Mouse (Mus musculus): ENCODE results near the gene Dtl.
A peak's percentile ranks its signal among the peaks of the same experiment; 100 is the strongest.
"Not testable (repeated sequence)": the region's sequence is repeated elsewhere in the genome, so short reads cannot be mapped to it uniquely, and the experiment has no call there.

The Dtl gene

DNA sequence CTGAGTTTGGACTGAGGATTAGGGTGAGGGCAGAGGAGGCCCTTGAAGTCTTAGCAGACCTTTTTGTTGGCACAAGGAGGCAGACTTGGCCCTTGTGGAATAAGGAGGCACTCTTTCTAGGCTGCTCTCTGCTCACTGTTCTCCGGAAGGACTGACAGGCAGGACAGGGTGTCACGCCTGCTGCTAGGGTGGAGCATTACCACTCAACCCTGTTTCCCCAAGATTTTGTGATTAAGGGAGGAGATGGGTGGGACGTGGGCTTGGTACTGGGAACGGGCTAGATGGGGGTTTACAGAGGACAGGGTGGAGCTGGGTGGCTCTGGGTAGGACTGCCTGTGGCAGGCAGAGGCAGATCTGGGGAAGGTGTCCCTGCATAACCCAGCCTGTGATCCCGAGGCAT is 57.4 kb downstream of the Dtl start:
- DNase-seq, result no peak

DNA sequence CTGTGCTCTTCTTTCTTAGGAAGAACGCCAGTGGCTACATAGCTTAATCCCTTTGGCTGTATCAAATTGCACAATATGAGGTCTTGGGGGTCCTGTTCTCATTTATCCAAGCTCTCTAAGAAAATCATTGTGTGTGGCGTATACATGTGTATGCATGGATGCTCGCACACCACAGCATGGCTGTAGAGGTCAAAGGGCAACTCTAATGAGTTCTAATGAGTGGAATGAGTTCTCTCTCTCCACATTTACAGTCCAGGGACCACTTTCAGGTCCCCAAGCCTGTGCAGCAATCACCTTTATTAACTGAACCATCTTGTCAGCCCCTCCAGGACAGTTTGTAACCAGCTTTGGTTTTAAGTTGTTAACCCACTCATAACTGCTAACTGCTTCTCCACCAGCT is 58.3 kb downstream of the Dtl start:
- DNase-seq, result no peak

DNA sequence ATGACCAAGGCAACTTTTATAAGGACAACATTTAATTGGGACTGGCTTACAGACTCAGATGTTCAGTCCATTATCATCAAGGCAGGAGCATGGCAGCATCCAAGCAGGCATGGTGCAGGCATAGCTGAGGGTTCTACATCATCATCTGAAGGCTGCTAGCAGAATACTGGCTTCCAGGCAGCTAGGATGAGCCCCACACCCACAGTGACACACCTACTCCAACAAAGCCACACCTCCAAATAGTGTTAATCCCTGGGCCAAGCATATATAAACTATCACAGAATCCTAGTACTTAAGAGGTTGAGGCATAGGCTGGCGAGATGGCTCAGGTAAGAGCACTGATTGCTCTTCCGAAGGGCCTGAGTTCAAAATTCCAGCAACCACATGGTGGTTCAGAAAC is 59.0 kb downstream of the Dtl start:
- DNase-seq, result not testable (repeated sequence)

DNA sequence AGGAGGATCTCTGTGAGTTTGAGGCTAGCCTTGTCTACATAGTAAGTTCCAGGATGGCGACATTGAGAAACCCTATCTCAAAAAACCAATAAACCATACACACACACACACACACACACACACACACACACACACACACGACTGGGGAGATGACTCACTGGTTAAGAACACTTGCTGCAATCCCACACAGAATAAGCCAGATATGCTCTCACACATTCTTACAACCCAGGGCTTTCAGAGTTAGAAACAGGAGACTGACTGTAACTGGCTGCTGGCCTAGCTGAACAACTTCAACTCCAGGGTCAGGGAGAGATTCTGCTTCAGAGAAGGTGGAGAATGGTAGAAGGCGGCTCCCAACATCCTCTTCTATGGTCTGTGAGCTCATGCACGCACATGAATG is 62.1 kb downstream of the Dtl start:
- no peak for DNase-seq

DNA sequence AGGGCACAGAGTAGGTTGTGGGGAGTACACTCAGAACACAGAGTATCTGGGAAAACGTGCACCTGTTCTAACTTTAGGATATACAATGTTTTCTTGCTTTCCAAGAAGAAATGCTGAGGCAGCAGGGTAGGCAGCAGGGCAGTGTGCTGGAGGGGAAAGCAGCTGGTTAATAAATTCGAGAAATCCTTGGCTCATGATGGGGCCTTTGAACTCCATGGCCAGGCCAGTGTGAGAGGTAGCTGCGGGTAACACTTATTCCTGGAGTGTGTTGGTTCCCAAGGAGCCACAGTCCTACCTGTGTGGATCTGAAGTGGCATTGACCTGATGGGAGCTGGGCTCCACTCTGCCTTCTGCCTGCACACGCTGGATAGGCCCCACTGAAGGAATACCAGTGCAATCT is 63.0 kb downstream of the Dtl start:
- DNase-seq, result peak; percentile 61 to 87

DNA sequence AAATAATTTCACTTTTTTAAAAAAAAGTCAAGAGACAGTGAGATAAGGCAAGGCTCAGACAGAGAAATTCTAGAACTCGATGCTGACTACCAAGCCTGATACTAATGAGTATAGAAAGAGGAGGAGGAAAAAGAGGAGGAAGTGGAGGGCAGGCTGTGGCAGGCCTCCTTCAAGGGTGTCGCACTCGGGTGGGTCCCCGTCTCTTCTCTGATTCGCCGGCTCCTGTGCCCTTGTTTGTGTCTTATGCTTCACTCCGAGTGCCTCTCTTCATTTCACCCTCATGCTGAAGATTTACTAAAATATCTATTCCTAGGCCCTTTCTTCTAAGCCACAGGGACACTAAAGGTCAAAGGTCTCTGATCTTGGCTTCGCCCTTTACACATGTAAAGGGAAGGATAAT is 63.8 kb downstream of the Dtl start:
- no peak for DNase-seq

DNA sequence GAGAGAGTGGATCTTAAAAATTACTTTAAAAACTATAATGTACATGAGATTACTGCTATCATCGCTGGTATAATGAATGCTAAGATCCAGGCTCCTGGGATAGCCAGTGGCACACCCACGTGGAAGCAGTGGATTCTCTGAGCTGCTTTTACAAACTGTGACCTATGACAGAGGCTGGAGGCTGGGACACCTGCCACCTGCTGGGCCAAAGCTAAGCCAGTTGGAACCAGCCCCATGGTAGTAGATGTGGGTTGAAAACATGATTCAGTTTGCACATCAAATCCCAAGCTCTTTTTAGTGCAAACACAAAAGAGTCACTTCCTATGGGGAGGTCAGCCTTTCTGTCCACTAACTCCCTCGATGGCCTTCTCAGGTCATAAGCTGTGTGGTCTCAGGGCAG is 65.5 kb downstream of the Dtl start:
- DNase-seq, result peak; percentile 42 to 54

DNA sequence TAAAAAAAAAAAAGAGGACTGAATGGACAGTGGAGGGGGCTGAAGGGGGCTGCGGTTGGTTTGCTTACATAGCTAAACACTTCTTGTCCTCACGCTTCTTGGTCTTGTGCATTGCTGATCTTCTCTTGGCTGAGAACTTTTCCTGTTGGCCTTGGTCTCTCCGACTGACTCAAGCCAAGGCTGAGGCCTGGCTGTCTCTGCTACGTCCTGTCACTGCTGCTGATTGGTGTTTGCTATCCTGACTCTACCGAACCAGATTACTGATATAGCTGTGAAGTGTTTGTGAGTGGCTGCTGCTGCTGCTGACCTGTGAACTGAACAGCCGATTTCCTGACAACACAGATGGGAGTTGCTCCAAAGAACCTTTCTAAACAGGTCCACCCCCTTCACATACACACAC is 66.2 kb downstream of the Dtl start:
- DNase-seq, result no peak

DNA sequence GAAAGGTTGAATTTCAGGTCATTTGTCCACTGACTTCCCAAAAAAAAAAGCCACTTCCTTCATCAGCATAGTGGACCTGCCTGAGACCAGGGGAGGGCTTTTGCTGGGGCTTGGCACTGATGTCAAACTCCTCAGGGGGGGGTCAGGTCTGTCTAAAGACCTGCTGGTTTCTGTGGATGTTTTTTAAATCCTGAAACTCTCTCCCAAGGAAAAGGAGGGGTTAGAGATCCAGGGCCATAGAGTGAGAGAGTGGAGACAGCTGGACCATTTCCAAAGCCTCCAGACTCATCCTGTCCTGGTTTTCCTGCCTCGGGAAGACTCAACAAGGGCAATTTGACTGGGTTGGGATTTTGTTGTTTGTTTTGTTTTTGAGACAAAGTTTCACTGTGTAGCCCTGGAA is 68.6 kb downstream of the Dtl start:
- peak; percentile 46 to 67 for DNase-seq

DNA sequence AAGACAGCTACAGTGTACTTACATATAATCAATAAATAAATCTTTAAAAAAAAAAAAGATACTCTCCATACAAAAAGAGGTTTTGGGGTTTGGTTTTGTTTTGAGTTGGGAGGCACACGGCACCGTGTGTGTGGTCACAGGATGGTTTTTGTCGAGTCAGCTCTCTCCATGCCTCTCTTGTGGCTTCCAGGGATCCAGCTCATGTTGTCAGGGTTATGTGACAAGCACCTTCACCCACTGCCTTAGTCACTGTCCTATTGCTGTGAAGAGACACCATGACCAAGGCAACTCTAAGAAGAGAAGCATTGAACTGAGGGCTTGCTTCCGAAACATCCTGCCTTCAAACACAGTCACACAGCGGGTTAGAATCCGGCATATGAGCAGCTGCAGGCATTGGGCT is 75.7 kb downstream of the Dtl start:
- no peak for DNase-seq

DNA sequence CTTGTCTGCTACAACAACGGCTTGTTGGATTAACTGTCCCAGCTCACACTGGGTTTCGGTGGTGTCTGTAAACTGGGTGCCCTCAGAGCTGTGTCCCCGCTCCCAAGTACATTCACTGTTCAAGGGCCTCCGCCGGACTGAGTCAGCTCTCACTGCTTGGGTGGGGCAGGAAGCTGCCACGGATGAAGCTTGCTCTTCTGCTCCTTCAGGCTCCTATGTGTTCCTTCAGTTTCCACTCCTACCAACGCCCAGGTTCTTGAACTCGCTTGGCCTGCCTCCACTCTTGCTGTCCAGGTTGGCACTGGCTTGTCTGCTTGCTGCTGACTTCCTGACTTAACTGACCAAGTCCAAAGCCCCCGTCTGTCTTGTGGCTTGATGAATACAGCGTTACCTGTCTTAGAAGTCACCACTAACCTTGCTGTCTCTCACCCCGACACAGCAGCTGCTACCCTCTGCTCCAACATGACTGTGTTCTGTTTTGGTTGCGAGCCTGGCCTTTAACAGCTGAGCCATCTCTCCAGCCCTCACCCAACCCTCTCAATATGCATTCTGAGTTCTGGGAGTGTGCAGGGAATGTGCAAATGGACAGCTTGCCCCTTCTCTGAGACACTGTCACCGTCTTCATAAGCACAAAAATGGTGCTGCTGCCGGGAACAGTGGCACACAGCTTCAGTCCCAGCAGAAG is 76.9 kb downstream of the Dtl start:
- DNase-seq, result peak; percentile 27 to 36

DNA sequence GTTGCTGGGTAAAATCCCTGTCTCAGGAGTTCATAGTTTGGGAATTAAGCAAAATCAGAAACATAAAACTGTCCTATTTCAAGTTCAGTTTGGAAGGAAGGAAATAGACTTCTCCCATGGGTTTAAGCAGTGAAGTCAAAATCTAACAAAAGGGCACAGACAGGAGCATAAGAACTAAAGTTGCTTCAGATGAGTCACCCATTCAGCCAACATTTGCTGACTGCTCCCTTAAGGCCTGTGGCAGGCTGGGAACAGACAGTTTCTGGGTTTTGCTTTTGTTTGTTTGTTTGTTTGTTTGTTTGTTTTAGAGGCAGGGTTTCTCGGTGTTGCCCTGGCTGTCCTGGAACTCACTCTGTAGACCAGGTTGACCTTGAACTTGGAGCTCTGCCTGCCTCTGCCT is 78.7 kb downstream of the Dtl start:
- no peak for DNase-seq

DNA sequence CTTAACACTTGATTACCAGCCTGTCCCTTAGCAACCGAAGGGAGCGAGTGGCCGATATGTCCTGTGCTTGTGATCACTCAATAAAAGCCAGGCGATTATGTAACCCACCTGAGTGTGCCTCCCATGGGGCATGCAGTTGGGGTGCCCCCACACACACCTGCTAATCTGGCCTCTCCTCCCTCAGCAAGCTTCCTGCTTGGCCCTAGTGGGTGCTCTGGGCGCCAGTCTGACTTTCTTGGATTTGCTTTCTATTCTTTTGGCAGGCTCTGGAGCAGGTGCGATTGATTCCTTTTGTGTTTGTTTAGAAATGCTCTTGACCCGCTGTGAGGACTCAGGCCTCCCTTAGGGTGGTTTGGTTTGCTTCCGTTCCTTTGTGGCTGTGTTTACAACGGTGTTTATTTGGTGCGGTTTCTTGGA is 80.3 kb downstream of the Dtl start:
- DNase-seq, result no peak

DNA sequence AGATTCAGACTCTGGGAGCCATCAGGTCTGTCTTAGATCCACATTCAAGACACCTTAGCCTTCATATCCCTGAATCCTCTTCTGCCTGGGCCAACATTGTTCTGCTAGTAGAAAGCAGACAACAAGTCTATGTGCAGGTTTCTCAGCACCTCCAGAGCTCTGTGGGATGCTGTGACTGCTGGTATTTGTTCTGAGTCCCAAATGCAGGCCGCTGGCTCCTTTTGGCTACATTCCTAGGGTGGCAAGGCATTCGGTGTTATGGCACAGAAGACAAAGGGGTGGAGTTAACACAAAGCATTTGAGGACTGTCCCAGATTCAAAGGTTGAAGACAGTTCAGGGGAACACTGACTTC is 81.1 kb downstream of the Dtl start:
- DNase-seq, result peak in 1 of 2 experiments; percentile 30

DNA sequence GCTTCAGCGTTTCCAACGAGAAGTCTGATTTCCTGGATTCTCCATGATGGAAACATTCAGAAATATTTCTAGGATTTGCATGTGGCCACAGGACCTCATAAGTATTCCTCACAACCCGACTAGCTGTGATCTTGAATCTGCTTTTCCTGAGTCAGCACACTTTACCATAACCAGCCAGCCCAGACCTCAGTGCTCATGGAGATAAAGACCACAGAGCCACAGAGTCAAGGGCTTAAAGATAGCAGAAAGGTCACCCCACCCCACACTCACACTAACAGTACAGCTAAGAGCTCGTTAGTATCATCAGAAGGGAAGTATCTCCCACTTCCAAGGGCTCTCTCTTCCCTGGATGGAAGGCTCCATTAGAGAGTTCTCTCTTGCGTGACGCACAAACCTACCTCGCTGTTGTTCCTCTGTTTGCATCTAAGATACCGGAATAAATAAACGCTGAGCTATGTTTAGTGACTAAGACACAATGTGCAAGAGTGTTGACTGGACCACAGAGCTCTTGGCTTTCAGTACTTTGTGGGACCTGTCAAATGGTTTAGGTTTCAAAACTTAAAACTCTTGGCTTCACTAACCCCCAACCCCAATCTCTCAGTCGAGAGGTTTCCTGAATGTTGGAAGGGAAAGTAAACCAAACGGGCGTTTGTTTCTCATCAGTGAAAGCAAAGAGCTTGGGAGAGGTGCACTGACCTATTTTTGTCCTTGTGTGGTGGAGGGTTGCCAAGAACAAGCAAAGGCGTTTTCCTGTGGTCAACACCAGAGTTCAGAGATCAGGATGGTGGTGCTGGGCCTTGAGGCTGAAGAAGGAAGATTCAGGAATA is 81.7 kb downstream of the Dtl start:
- peak; percentile 76 to 80 for DNase-seq

DNA sequence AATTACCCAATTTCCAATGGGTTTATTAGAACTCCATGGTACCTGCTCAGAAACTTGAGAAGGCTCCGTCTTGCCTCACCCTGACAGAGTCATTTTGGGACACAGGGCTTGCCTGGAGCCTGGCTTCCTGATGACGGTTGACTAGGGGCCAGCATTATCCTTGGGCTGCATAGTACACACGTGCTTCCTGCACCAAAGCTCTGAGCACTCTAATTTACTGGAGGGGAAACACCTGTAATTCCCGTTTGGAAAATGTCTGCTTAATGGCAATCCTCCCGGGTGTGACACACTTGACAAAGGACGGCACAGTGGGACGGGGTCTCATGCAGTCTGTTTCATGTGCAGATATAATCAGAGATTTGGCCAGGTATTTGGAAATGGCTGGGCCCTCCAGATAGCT is 84.9 kb downstream of the Dtl start:
- DNase-seq, result peak; percentile 47 to 71
